Mouse (Mus musculus): ENCODE data around the gene Pip4k2a. TPM values are rescaled to one million over a fixed set of nuclear protein-coding genes. Genes with fewer than 3 reads are reported as not detected.
A peak's percentile ranks its signal among the peaks of the same experiment; 100 is the strongest.

Gene Pip4k2a
- total and polyA plus RNA-seq, 2 experiments from 2014 or later, result 8.4 to 9.3 TPM

GRCm38 (mm10) chr2:18815336-18815965, 182.5 kb downstream of the Pip4k2a start:
- no peak overlapping the region for H3K4me2 ChIP-seq (ENCODE audit: low read depth)
- DNase-seq, result no peak
- 69% methylated on average over 6 of the region's 6 CpGs for WGBS
- no peak overlapping the region for H3K9ac ChIP-seq
- no peaks in the 10 kb centered on the region for H3K36me3 ChIP-seq (ENCODE audit: insufficient read depth)
- H3K4me3 ChIP-seq (ENCODE audit: low read depth, low read length), result no peak overlapping the region
- no peaks in the 10 kb centered on the region for H3K9me3 ChIP-seq (ENCODE audit: low read length)
- H3K4me1 ChIP-seq (ENCODE audit: insufficient read depth), result no peaks in the 10 kb centered on the region
- no peak for TF ChIP-seq CTCF (IDR thresholded peaks at IDR 0.05; ENCODE audit: low read depth)
- ATAC-seq, result no peak
- H3K27me3 ChIP-seq (ENCODE audit: insufficient read depth, low read length), result no peaks in the 10 kb centered on the region
- no peak overlapping the region for H3K27ac ChIP-seq (ENCODE audit: low read depth, low read length)

DNA sequence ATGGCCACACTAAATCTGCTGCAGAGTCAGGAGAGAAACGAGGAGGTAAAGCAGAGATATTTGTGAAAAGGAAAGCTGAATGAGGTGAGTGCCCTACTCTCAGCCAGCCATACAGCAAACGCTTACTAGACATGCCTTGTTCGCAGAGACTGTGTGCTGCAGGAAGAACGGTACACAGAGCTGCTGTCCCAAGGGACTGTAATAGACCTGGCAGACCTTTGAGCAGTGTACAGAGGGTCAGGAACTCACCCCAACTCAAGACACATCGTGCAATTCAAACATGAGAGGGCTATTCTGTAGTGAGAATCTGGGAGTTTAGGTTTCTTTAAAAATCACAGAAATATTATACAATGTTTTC, 183.5 kb downstream of the Pip4k2a start:
- no peak for TF ChIP-seq CTCF (IDR thresholded peaks at IDR 0.05; ENCODE audit: low read depth)
- 56% methylated on average over 5 of the region's 5 CpGs for WGBS
- DNase-seq (no peak), ATAC-seq (no peak)
- Histone ChIP-seq H3K9ac (no peak overlapping the region), H3K4me3 (ENCODE audit: low read depth, low read length) (no peak overlapping the region), H3K27me3 (ENCODE audit: insufficient read depth, low read length) (no peaks in the 10 kb centered on the region), H3K36me3 (ENCODE audit: insufficient read depth) (no peaks in the 10 kb centered on the region), H3K27ac (ENCODE audit: low read depth, low read length) (no peak overlapping the region), H3K4me2 (ENCODE audit: low read depth) (no peak overlapping the region), H3K9me3 (ENCODE audit: low read length) (no peaks in the 10 kb centered on the region), H3K4me1 (ENCODE audit: insufficient read depth) (no peaks in the 10 kb centered on the region)

DNA sequence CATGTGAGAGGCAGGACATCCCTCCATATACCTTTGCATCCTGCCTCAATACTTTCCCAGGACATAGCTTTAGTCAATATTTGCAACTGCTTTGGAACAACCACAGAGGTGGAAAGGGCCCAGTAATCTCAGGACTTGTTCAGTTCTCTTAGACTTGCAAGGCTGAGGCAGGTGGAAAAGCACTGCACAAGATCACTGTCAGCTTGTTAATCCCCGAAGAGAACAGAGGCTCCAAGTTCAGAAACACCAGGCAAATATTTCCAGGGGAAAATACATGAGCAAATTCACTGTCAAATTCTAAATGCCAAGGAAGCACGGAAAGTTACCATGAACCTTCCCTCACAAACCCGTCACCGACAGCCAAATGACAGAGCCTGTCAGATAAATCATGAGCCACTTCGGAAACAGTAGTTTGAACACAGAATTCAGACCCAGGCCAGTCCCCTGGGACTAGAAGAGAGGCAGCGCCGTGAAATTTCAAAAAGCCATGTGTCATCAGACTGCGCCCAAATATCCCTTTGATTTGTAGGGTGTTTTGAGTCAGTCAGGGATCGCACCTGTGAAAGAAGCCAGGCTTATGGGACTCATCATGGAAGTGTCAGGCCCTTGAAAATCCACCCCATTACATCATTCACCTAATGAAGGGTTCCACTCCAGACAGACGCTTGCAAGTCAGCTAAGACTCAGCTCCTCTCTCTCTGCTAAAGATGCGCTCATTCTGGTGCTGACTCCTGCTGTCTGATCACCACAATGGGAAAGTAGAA, 184.1 kb downstream of the Pip4k2a start:
- ATAC-seq (no peak), DNase-seq (no peak)
- 76% methylated on average over 11 of the region's 11 CpGs for WGBS

GRCm38 (mm10) chr2:18807961-18808360, 190.0 kb downstream of the Pip4k2a start:
- no peak for TF ChIP-seq CTCF (IDR thresholded peaks at IDR 0.05; ENCODE audit: low read depth)
- 84% methylated on average over 2 of the region's 2 CpGs for WGBS
- ATAC-seq, result no peak

More for the DNA sequence above, 184.1 kb downstream of the Pip4k2a start:
- Histone ChIP-seq H3K4me3 (ENCODE audit: low read depth, low read length) (no peak overlapping the region), H3K27me3 (ENCODE audit: insufficient read depth, low read length) (no peaks in the 10 kb centered on the region), H3K27ac (ENCODE audit: low read depth, low read length) (no peak overlapping the region), H3K36me3 (ENCODE audit: insufficient read depth) (no peaks in the 10 kb centered on the region), H3K9ac (no peak overlapping the region), H3K4me1 (ENCODE audit: insufficient read depth) (no peaks in the 10 kb centered on the region), H3K9me3 (ENCODE audit: low read length) (no peaks in the 10 kb centered on the region), H3K4me2 (ENCODE audit: low read depth) (no peak overlapping the region)
- no peak for TF ChIP-seq CTCF (IDR thresholded peaks at IDR 0.05; ENCODE audit: low read depth)

GRCm38 (mm10) chr2:18801281-18801862, 196.6 kb downstream of the Pip4k2a start:
- peak overlapping the region; percentile 52 for H3K4me3 ChIP-seq (ENCODE audit: low read depth, low read length)
- H3K4me2 ChIP-seq (ENCODE audit: low read depth), result peak overlapping the region; percentile 87
- no peak overlapping the region for H3K27ac ChIP-seq (ENCODE audit: low read depth, low read length)
- WGBS, result 9% methylated on average over 19 of the region's 19 CpGs
- H3K4me1 ChIP-seq (ENCODE audit: insufficient read depth), result peaks cover 10% of the 10 kb centered on the region
- no peak for ATAC-seq
- no peaks in the 10 kb centered on the region for H3K9me3 ChIP-seq (ENCODE audit: low read length)
- 0 out of 2 replicates have a peak, but pooled peaks cover 6% of the 10 kb centered on the region for H3K27me3 ChIP-seq (ENCODE audit: insufficient read depth, low read length)
- peak overlapping the region; percentile 66; the same call in 1 of the 2 replicates for H3K9ac ChIP-seq
- TF ChIP-seq CTCF (IDR thresholded peaks at IDR 0.05; ENCODE audit: low read depth), result no peak
- DNase-seq, result no peak
- H3K36me3 ChIP-seq (ENCODE audit: insufficient read depth), result no peaks in the 10 kb centered on the region

More at GRCm38 (mm10) chr2:18807961-18808360, 190.0 kb downstream of the Pip4k2a start:
- Histone ChIP-seq H3K4me3 (ENCODE audit: low read depth, low read length) (no peak overlapping the region), H3K4me1 (ENCODE audit: insufficient read depth) (no peaks in the 10 kb centered on the region), H3K27ac (ENCODE audit: low read depth, low read length) (no peak overlapping the region), H3K9ac (no peak overlapping the region), H3K36me3 (ENCODE audit: insufficient read depth) (no peaks in the 10 kb centered on the region), H3K9me3 (ENCODE audit: low read length) (no peaks in the 10 kb centered on the region), H3K4me2 (ENCODE audit: low read depth) (no peak overlapping the region), H3K27me3 (ENCODE audit: insufficient read depth, low read length) (no peaks in the 10 kb centered on the region)
- no peak for DNase-seq

DNA sequence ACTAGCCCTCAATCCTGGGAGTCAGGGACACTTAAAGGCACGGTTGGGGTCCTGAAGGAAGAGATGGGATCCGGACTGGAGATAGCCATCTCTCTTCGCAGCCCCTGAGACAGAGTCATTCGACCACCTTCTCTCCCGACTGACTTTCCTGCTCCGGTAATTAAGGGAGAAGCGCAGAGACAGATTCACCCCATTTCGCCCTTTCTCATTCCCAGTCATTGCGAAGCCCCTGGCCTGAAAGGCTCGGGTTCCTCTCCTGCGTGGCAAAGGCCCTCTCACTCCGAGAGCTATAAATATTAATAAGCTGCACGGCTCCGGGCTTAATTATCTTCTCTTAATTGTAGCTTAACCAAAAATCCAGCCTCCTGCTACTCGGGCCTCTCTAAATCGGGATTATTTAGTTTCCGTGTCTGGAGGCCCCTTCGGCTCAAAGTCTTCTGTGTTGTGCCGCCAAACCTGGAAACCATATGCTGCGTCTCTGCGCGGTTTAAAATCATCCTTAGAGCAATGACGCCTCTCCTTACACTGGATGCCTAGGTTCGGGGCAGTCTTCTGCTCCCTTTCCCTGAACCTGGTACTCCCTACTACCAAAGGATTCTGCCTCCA, 197.2 kb downstream of the Pip4k2a start:
- H3K9me3 ChIP-seq (ENCODE audit: low read length), result no peaks in the 10 kb centered on the region
- peaks cover 10% of the 10 kb centered on the region for H3K4me1 ChIP-seq (ENCODE audit: insufficient read depth)
- 0 out of 2 replicates have a peak, but pooled peaks cover 6% of the 10 kb centered on the region for H3K27me3 ChIP-seq (ENCODE audit: insufficient read depth, low read length)
- peak overlapping the region; percentile 52 for H3K4me3 ChIP-seq (ENCODE audit: low read depth, low read length)
- DNase-seq, result peak; percentile 57
- H3K4me2 ChIP-seq (ENCODE audit: low read depth), result peak overlapping the region; percentile 87
- WGBS, result 4% methylated on average over 24 of the region's 24 CpGs
- H3K36me3 ChIP-seq (ENCODE audit: insufficient read depth), result no peaks in the 10 kb centered on the region
- peak overlapping the region; percentile 66 for H3K9ac ChIP-seq
- peak overlapping the region; percentile 78; the same call in 1 of the 2 replicates for H3K27ac ChIP-seq (ENCODE audit: low read depth, low read length)
- peak; percentile 2; the same call in 1 of the 2 replicates for ATAC-seq
- no peak for TF ChIP-seq CTCF (IDR thresholded peaks at IDR 0.05; ENCODE audit: low read depth)
